Mouse (Mus musculus) liver, embryonic 14 days (tissue): ENCODE data around the gene Sertad4. TPM values are rescaled to one million over a fixed set of nuclear protein-coding genes. Genes with fewer than 3 reads are reported as not detected.

Experiments
- polyA plus RNA-seq: library from polyadenylated mRNA; depleted of rRNA; stranded (reverse); fragments of >200 nt; gene quantifications from 2 replicates; pipeline ENCODE4 v1.2.3, GENCODE M21; 2012; rRNA removed

Gene Sertad4
- polyA plus RNA-seq, result 0.29 and 0.84 TPM in 2 replicates

DNA sequence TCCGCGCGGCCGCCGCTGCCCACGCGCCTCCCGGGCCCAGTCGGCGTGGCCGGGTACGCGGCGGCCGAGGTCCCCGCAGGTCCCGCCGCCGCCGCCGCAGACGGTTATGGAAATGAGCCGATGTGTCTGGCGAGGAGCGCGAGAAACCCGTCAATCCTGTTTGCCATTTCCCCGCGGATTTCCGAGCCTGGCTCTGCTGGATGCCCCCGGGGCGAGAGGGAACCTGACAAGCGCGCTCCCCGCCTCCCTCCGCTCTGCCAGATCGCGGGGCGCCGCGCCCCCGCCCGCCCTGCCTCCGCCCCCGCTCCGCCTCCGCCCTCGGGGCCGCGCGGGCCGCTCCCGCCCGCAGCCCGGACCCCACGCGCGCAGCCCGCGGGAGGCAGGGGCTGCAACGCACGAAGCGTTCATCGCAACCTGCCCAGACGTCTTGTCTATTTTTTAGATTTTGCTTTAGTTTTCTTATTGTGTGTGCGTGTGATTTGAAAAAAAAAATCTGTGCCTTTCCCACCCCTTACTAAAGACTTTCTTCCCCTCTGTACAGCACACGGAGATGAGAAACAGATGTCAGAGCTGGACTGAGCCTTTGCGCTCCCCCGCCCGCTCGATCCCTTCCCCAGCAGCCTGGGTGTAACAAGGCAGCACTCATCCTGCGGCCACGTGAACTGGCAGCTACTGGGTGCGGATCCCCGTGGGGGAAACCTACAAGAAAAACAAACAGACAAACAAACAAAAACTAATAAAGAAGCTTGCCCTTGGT is at the start of gene Sertad4:
TSS of gene Sertad4 (minus strand) at position 283 of the 757 bp plus-strand sequence.

Other genes starting within 250 kb of the Sertad4 start
- gene Hhat, start 84.5 kb downstream of the Sertad4 start, polyA plus RNA-seq, result 0.65 and 0.66 TPM in 2 replicates
- gene Syt14, start 180.0 kb upstream of the Sertad4 start, polyA plus RNA-seq, result 4.3 and 6.2 TPM in 2 replicates